Mouse (Mus musculus): ENCODE measurements at regions not wholly inside any gene's neighbourhood (a gene's known extent, or its start where the extent isn't known, plus 50 kb on each side); places are given as distances from the start of the nearest gene placed in this dataset.
"Not testable (repeated sequence)": the region's sequence is repeated elsewhere in the genome, so short reads cannot be mapped to it uniquely, and the experiment has no call there.

DNA sequence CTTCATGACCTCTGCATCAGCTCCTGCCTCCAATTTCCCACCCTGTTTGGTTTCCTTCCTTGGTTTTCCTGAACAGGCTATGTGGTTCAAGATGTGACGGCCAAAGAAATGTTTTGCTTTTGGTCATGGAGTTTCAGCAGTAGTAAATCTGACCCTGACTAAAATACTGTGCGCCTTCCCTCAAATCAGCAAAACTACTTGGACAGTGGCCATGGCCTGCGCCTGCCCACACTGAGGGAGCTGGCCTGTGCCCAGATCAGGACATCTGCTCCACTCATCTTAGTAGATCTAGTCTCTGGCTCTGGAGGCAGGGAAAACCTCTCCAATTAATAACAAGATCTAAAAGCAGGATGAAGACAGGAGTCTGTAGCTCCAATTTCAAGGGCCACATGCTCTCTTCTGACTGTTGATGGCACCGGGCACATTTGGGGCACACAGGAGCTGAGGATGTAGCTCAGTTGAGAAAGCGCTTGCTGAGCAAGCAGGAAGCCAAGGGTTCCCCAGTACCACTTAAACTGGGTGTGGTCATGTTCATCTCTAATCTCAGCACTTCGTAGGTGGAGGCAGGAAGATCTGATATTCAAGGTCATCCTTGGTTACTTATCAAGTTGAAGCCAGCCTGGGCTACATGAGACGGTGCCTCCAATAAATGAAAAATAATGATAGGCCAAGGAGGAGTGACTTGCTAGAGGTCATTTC lies 96.6 kb upstream of the Mrps10 start:
- DNase-seq (ENCODE audit: low read depth, low spot score) = no peak

- DNase-seq (ENCODE audit: low read depth, low spot score) = no peak
These were observed 99.4 kb upstream of the Mrps10 start for GRCm38 (mm10) chr17:47269053-47269891.

DNA sequence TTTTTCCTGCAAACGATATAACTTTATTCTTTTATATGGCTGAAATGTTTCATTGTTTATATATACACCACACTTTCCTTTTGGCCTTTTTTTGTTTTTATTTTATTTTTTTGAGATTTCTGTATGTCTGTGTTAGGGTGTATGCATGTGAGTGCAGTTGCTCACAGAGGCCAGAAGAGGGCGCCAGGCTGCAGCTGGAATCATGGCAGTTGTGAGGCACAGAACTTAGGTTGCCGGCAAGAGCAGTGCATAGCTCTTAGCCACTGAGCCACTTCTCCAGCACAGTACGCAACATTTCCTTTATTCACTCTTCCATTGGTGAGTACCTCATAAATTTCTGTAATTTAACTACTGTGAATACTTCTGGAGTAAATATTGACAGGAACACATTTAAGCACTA lies 100.8 kb upstream of the Mrps10 start:
- DNase-seq (ENCODE audit: low read depth, low spot score) = no peak

DNA sequence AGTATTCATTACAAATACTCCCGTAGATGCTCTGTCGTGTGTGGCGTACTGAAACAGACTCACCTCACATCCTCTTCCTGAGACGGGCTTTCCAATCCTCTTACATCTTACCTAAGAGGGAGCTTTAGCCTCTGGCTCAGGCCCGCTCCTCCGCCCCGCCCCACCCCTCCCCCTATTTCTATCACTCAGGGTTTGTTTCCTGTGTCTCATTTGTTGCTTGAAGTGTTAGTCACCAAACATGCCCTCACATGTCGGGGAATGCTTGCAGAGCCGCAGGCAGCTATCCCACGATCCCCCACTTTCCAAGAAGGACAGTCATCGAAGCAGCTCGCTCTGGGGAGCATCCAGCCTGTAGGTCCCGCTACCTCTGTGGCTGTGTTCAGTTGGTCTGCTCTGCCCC lies 101.6 kb upstream of the Mrps10 start:
- no peak for DNase-seq (ENCODE audit: low read depth, low spot score)

DNA sequence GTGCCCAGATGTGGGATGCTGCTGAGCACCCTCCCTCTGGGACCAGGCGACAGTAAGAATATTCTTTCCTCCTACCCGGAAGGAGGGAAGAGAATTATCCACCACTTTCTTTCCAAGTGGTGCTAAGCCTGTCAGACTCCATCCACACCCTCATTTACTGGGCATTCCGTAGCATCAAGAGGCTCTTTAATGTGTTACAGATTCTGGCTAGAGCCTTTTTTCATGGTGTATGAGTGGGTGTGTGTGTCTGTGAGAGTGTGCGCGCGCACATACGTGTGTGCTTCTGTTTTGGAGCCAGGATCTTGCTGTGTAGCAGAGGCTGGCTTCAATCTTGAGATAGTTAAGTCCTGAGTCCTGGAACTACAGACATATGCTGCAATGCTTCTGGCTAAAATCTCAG lies 102.4 kb upstream of the Mrps10 start:
- no peak for DNase-seq (ENCODE audit: low read depth, low spot score)

DNA sequence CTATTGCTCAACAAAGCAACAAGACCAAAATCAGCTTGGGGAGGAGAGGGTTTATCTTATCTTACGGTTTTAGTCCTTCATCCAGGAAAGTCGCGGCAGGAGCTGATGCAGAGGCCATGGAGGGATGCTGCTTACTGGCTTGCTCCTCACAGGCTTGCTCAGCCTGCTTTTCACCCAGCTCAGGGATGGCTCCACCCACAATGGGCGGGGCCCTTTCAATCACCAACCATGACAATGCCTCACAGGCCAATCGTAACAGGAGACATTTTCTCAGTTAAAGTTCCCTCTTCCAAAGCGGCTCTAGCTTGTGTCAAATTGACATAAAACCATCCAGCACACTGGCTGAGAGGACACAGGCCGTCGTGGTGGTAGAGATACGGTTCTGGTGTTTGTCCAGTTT lies 105.7 kb upstream of the Mrps10 start:
- DNase-seq (ENCODE audit: low read depth, low spot score) = no peak

- DNase-seq (ENCODE audit: low read depth, low spot score) = no peak
These were observed 106.5 kb upstream of the Mrps10 start for GRCm38 (mm10) chr17:47262141-47262540.

GRCm38 (mm10) chr17:47260976-47261375 lies 107.7 kb upstream of the Mrps10 start:
- DNase-seq (ENCODE audit: low read depth, low spot score) = no peak

DNA sequence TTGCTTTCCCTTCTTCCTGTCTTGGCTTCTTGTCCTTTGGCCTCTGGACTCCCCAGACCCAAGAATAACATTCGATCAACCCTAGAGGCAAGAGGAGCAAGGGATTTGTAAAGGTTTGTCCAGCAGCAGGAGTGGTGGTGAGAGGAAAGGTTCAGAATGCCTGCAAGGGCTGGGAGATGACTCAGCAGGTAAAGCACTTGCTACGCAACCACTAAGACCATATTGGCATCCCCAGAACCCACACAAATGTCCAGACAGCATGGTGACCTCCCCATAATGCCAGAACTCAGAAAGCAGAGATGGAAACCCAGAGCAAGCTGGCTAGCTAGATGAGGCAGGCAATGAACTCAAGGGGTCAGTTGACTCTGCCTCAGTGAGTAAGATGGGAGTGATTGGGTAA lies 110.4 kb upstream of the Mrps10 start:
- no peak for DNase-seq (ENCODE audit: low read depth, low spot score)

DNA sequence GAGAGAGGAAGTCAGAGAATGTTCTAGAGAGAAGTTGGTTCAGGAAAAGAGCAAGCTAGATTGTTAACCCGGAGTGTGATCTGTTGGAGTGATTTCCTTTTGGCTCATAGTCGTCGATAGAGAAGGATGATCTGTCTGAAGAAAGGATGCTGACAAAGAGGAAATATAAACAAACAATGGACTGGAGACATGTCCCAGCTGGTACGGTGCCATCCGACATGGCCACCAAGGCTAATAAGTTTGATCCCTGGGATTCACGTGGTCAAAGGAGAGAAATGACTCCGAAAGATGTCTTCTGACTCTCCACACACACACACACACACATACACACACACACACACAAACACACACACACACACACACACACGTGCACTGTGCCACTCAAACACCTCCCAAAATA lies 113.5 kb upstream of the Mrps10 start:
- no peak for DNase-seq (ENCODE audit: low read depth, low spot score)

GRCm38 (mm10) chr17:47254026-47254425 lies 114.7 kb upstream of the Mrps10 start:
- no peak for DNase-seq (ENCODE audit: low read depth, low spot score)

- DNase-seq (ENCODE audit: low read depth, low spot score) = no peak
These were observed 118.7 kb upstream of the Mrps10 start for GRCm38 (mm10) chr17:47250001-47250400.

DNA sequence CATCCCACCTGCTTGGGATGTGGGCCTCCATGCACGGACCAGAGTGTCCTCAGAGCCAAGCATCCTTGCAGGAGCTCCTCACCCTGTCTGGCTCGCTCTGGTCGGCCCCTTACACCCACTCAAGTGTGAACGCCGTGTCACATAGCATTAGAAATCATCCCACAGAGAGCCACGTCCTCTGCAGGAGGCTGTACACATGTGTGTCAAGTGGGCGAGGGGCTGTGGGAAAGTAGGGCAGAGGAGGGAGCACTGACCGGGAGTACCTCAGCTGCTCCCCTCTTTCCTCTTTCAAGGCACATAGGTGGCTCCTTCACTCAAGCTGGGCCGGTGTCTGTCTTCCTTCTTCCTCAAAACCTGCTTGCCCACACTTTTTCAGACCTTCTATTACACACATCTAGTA lies 119.5 kb upstream of the Mrps10 start:
- DNase-seq (ENCODE audit: low read depth, low spot score) = no peak

- peak; percentile 71 for DNase-seq (ENCODE audit: low read depth, low spot score)
These were observed 120.6 kb upstream of the Mrps10 start for GRCm38 (mm10) chr17:47248053-47248452.

DNA sequence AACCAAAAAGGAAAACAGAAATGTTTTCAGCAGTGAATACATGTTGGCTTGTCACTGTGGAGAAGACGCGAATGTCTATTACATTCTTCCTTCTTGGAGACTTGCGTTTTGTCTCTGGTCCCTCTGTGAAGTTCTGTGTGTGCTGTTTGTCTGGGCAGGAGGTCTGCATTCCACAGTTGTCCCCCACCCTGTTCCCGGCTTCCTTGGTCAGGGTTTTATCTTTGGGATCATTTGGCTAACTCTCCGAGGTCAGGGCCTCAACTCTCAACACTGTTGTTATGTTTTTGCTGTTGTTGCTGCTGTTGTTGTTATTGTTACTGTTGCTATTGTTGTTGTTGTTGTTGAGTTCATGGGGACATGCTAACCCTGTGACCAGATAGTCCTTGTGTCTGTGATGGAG lies 121.2 kb upstream of the Mrps10 start:
- no peak for DNase-seq (ENCODE audit: low read depth, low spot score)

GRCm38 (mm10) chr17:47246605-47247004 lies 122.1 kb upstream of the Mrps10 start:
- DNase-seq (ENCODE audit: low read depth, low spot score) = no peak

GRCm38 (mm10) chr17:47245635-47246034 lies 123.1 kb upstream of the Mrps10 start:
- DNase-seq (ENCODE audit: low read depth, low spot score) = no peak

DNA sequence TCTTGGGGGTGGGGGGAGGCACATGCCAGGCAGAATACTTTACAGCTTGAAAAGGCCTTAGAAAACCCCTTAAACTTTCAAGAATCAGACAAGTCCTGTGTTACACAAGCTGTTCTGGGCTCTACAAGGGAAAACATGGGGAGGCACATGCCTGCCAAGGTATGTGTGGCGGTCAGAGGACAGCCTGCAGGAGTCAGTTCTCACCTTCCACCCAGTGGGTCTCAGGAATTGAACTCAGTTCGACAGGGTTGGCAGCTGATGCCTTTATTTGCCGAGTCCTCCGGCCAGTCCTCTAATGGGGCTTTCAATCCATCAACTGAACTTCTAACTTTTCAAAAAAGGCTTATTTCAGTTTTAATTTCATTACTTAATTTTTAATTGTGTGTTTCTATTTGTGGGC lies 129.6 kb upstream of the Mrps10 start:
- DNase-seq (ENCODE audit: low read depth, low spot score) = no peak

DNA sequence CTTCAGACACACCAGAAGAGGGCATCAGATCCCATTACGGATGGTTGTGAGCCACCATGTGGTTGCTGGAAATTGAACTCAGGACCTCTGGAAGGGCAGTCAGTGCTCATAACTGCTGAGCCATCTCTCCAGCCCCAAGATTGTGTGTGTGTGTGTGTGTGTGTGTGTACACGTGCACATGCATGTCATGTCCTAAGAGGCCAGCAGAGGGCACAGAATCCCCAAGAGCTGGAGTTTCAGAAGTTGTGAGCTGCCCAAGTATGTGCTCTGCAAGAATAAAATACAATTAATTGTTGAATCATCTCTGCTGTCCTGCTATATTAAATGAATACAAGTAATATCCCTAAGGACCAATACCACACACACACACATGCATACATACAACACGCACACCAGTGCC lies 130.8 kb upstream of the Mrps10 start:
- DNase-seq (ENCODE audit: low read depth, low spot score) = not testable (repeated sequence)

DNA sequence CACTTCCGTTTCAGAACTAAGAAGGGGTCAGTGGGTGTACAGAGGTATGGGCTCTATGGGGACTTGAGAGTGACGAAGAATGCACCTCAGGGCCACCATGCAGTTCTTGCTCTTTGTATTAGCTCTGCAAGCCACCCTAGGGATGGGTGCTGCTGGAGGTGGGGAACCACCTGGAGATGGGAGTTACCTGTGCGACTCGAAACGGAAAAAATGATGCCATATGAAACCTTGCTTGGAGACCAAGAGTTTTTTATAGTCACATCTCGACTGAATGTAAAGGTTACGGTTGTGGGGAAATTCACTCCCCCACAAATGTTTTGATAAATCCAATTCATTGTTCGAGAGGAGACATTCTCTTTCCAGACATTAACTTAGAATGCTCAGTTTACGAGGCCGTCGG lies 134.3 kb upstream of the Mrps10 start:
- DNase-seq (ENCODE audit: low read depth, low spot score) = no peak

GRCm38 (mm10) chr17:47233003-47233678 lies 135.5 kb upstream of the Mrps10 start:
- no peak for DNase-seq (ENCODE audit: low read depth, low spot score)

DNA sequence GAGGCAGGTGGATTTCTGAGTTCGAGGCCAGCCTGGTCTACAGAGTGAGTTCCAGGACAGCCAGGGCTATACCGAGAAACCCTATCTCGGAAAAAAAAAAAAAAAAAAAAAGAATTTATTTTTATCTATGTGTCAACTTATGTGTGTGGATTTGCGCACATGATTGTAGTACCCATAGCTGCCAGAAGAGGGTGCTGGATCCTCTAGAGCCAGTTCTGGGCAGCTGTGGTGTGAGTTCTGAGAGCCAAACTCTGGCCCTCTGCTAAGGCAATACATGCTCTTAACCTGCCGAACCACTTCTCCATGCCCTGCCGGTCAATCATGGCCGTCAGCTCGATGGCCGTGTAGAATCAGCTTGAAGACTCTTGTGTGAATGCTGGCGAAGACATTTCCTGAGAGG lies 138.0 kb upstream of the Mrps10 start:
- DNase-seq (ENCODE audit: low read depth, low spot score) = no peak

GRCm38 (mm10) chr17:47226391-47226790 lies 142.3 kb upstream of the Mrps10 start:
- no peak for DNase-seq (ENCODE audit: low read depth, low spot score)
